In genomic region chr6:120492499-120493373, GRCm38 (mm10) we compare ENCODE assay signal across 8 mouse cellular contexts. TPM values are rescaled to one million over a fixed set of nuclear protein-coding genes. Genes with fewer than 3 reads are reported as not detected.
A peak's percentile ranks its signal among the peaks of the same experiment; 100 is the strongest.
DNase-seq lines count a peak whose midpoint lies in the region; ATAC-seq and TF ChIP-seq lines count a peak whose summit lies in the region.

No protein-coding gene starts in this region.

- TF ChIP-seq RAD21 in CH12.LX (IDR thresholded peaks at IDR 0.05; ENCODE audit: low read depth, low read length): no peak

- H3K27me3 ChIP-seq in heart, embryonic 13.5 days (replicated peaks): peaks cover 63% of the 10 kb centered on the region
- peaks cover 26% of the 10 kb centered on the region for H3K27me3 ChIP-seq in CH12.LX (replicated peaks)
- H3K27me3 ChIP-seq in cerebellum, adult 2 months (ENCODE audit: control insufficient read depth, insufficient read depth, low read length): peaks cover 2% of the 10 kb centered on the region; the same call in 1 of the 2 replicates
- H3K27me3 ChIP-seq in heart, postnatal 0 days (ENCODE audit: control insufficient read depth, insufficient read depth, low read length): peaks cover 48% of the 10 kb centered on the region
- H3K27me3 ChIP-seq in limb, embryonic 13.5 days: peaks cover 52% of the 10 kb centered on the region
- no peaks in the 10 kb centered on the region for H3K27me3 ChIP-seq in midbrain, embryonic 15.5 days (replicated peaks)

- dilution Hi-C loops in CH12.LX (cut with MboI; ENCODE audit: extremely low pct_ligation_motif_present, extremely low pct_unique_long_range_greater_than_20kb, low sequenced_read_pairs): no loop called here

- no peak overlapping the region for H3K27ac ChIP-seq in heart, embryonic 13.5 days (replicated peaks)
- no peak overlapping the region for H3K27ac ChIP-seq in CH12.LX (ENCODE audit: insufficient read depth, low read depth)
- H3K27ac ChIP-seq in cerebellum, adult 2 months (ENCODE audit: insufficient read depth, low read length): no peak overlapping the region
- H3K27ac ChIP-seq in heart, postnatal 0 days (ENCODE audit: low read depth): no peak overlapping the region
- H3K27ac ChIP-seq in limb, embryonic 13.5 days: no peak overlapping the region
- H3K27ac ChIP-seq in midbrain, embryonic 15.5 days: peak overlapping the region; percentile 97

- H3K79me2 ChIP-seq in CH12.LX (replicated peaks; ENCODE audit: control insufficient read depth, extremely low read depth, insufficient read depth, poor library complexity, severe bottlenecking): no peaks in the 10 kb centered on the region

- TF ChIP-seq POLR2A in CH12.LX (IDR thresholded peaks at IDR 0.05; ENCODE audit: low read depth, low read length): no peak
- TF ChIP-seq POLR2A in cerebellum, adult 2 months (IDR thresholded peaks at IDR 0.05; ENCODE audit: borderline replicate concordance, insufficient read depth, low read length): no peak

- intact Hi-C loops in heart, postnatal 25 days (cut with DNase I): no loop called here

- H3K36me3 ChIP-seq in heart, embryonic 13.5 days: no peaks in the 10 kb centered on the region
- no peaks in the 10 kb centered on the region for H3K36me3 ChIP-seq in CH12.LX (replicated peaks in 1 of 2; ENCODE audit: control insufficient read depth in 1 of 2, insufficient read depth in 1 of 2, low read length in 1 of 2)
- H3K36me3 ChIP-seq in heart, postnatal 0 days (replicated peaks; ENCODE audit: control insufficient read depth, insufficient read depth, low read length): no peaks in the 10 kb centered on the region
- no peaks in the 10 kb centered on the region for H3K36me3 ChIP-seq in limb, embryonic 13.5 days
- H3K36me3 ChIP-seq in midbrain, embryonic 15.5 days (replicated peaks): no peaks in the 10 kb centered on the region

- peaks cover 29% of the 10 kb centered on the region for H3K4me1 ChIP-seq in heart, embryonic 13.5 days
- peaks cover 0 to 8% of the 10 kb centered on the region in 2 experiments; a peak in 2 of 4 replicates for H3K4me1 ChIP-seq in CH12.LX (ENCODE audit: control insufficient read depth in 1 of 2, insufficient read depth in 2 of 2)
- 0 out of 2 replicates have a peak, but pooled peaks cover 2% of the 10 kb centered on the region for H3K4me1 ChIP-seq in cerebellum, adult 2 months (ENCODE audit: control insufficient read depth, insufficient read depth, low read length)
- peaks cover 10% of the 10 kb centered on the region; the same call in 1 of the 2 replicates for H3K4me1 ChIP-seq in heart, postnatal 0 days (ENCODE audit: control insufficient read depth, insufficient read depth)
- peaks cover 22% of the 10 kb centered on the region for H3K4me1 ChIP-seq in limb, embryonic 13.5 days
- H3K4me1 ChIP-seq in midbrain, embryonic 15.5 days: peaks cover 49% of the 10 kb centered on the region

- H3K9ac ChIP-seq in heart, embryonic 13.5 days: peak overlapping the region; percentile 79
- no peak overlapping the region for H3K9ac ChIP-seq in CH12.LX (ENCODE audit: insufficient read depth, low read depth)
- H3K9ac ChIP-seq in heart, postnatal 0 days (replicated peaks; ENCODE audit: low read depth, low read length): 0 out of 2 replicates have a peak overlapping the region, but pooled peaks have one; percentile 45
- peak overlapping the region; percentile 65 for H3K9ac ChIP-seq in limb, embryonic 13.5 days
- peak overlapping the region; percentile 91 for H3K9ac ChIP-seq in midbrain, embryonic 15.5 days

- WGBS in heart, embryonic 13.5 days: 1% methylated on average over 95 of the region's 95 CpGs
- WGBS in cerebellum, adult 2 months: 2% methylated on average over 93 of the region's 95 CpGs
- under 1% methylated on average over 94 of the region's 95 CpGs for WGBS in heart, postnatal 0 days
- 2% methylated on average over 79 of the region's 95 CpGs for WGBS in limb, embryonic 13.5 days
- WGBS in midbrain, embryonic 15.5 days: under 1% methylated on average over 87 of the region's 95 CpGs

- no peaks in the 10 kb centered on the region for H3K9me3 ChIP-seq in heart, embryonic 13.5 days
- H3K9me3 ChIP-seq in CH12.LX (replicated peaks; ENCODE audit: low read length): peaks cover 11% of the 10 kb centered on the region
- no peaks in the 10 kb centered on the region for H3K9me3 ChIP-seq in heart, postnatal 0 days (replicated peaks; ENCODE audit: control insufficient read depth, low read length)
- no peaks in the 10 kb centered on the region for H3K9me3 ChIP-seq in limb, embryonic 13.5 days
- no peaks in the 10 kb centered on the region for H3K9me3 ChIP-seq in midbrain, embryonic 15.5 days

- TF ChIP-seq EP300 in CH12.LX (IDR thresholded peaks at IDR 0.05; ENCODE audit: low read length): no peak
- TF ChIP-seq EP300 in heart, postnatal 0 days (IDR thresholded peaks at IDR 0.05; ENCODE audit: low read depth): no peak

- H3K4me2 ChIP-seq in heart, embryonic 13.5 days: peak overlapping the region; percentile 99
- peak overlapping the region; percentile 76 for H3K4me2 ChIP-seq in CH12.LX (ENCODE audit: insufficient read depth, low read depth, poor library complexity, severe bottlenecking)
- peak overlapping the region; percentile 100 for H3K4me2 ChIP-seq in heart, postnatal 0 days (ENCODE audit: low read depth, low read length)
- peak overlapping the region; percentile 98 for H3K4me2 ChIP-seq in limb, embryonic 13.5 days (replicated peaks)
- H3K4me2 ChIP-seq in midbrain, embryonic 15.5 days: peak overlapping the region; percentile 79

- TF ChIP-seq CTCF in CH12.LX (conservative IDR thresholded peaks at IDR 0.05 in 1 of 2, IDR thresholded peaks at IDR 0.05 in 1 of 2; ENCODE audit: low read depth in 2 of 2, low read length in 2 of 2): no peak
- TF ChIP-seq CTCF in cerebellum, adult 2 months (IDR thresholded peaks at IDR 0.05; ENCODE audit: borderline replicate concordance, insufficient read depth, low read depth, low read length): no peak
- TF ChIP-seq CTCF in heart, postnatal 0 days (IDR thresholded peaks at IDR 0.05; ENCODE audit: low read depth): no peak

- ATAC-seq in heart, embryonic 13.5 days (ENCODE audit: extremely low read depth, insufficient number of reproducible peaks, low FRiP score, low TSS enrichment): peak; percentile 29; the same call in 1 of the 2 replicates
- peak; percentile 54 for ATAC-seq in heart, postnatal 0 days (ENCODE audit: insufficient read depth, low read depth)
- ATAC-seq in limb, embryonic 13.5 days (ENCODE audit: low FRiP score, low read depth): peak; percentile 57
- ATAC-seq in midbrain, embryonic 15.5 days (replicated peaks): peak; percentile 28

- in situ Hi-C loops in CH12.LX (cut with MboI; ENCODE audit: low pct_ligation_motif_present, low pct_unique_long_range_greater_than_20kb, low sequenced_read_pairs): no loop called here

- no peak for DNase-seq in heart, postnatal 25 days (ENCODE audit: low spot score)
- no peak for DNase-seq in CH12.LX (ENCODE audit: extremely low read depth)
- DNase-seq in cerebellum, adult 2 months: peak in 1 of 2 experiments; percentile 25
- no peak for DNase-seq in heart, postnatal 0 days (ENCODE audit: low spot score)
- DNase-seq in left cerebral cortex, adult 11 months (ENCODE audit: low spot score): no peak

- H3K4me3 ChIP-seq in heart, embryonic 13.5 days: peak overlapping the region; percentile 74
- H3K4me3 ChIP-seq in CH12.LX (replicated peaks in 1 of 3; ENCODE audit: low read depth in 2 of 3, low read length in 2 of 3, poor library complexity in 1 of 3): peak overlapping the region in 2 of 3 experiments; percentile 13 to 56
- H3K4me3 ChIP-seq in cerebellum, adult 2 months (replicated peaks; ENCODE audit: insufficient read depth, low read depth, low read length): peak overlapping the region; percentile 61
- H3K4me3 ChIP-seq in heart, postnatal 0 days (ENCODE audit: low read depth, low read length): peak overlapping the region; percentile 70
- peak overlapping the region; percentile 73 for H3K4me3 ChIP-seq in limb, embryonic 13.5 days
- peak overlapping the region; percentile 87 for H3K4me3 ChIP-seq in midbrain, embryonic 15.5 days

TF ChIP-seq in CH12.LX, 34 proteins besides CTCF, POLR2A, EP300 and RAD21 (continues in another document):
- TF ChIP-seq BHLHE40 (IDR thresholded peaks at IDR 0.05; ENCODE audit: low read depth, low read length): no peak

RNA-seq across cellular contexts. Expression of gene Tmem121b, which starts 0.9 kb away (rescaled TPM):
- polyA plus RNA-seq in heart, embryonic 13.5 days (2015; fragmentation: Nextera tagmentation; extraction: Ambion mirVana): 0.05 and 0.07 TPM in 2 replicates
- not detected for total RNA-seq in heart, postnatal 25 days (2021)
- not detected in 2 replicates for total RNA-seq in CH12.LX (2012; rRNA removed)
- total RNA-seq in CH12.LX (2014; rRNA removed): not detected in 2 replicates
- polyA plus RNA-seq in CH12.LX (2012; ENCODE audit: insufficient read length, low read depth): not detected in 2 replicates
- 3.7 and 3.8 TPM in 2 replicates for polyA plus RNA-seq in cerebellum, adult 2 months (2012; rRNA removed)
- total RNA-seq in heart, postnatal 0 days (2014; rRNA removed; ENCODE audit: low replicate concordance): not detected in 2 replicates
- polyA plus RNA-seq in heart, postnatal 0 days (2015; fragmentation: Nextera tagmentation; extraction: Ambion mirVana): not detected in 2 replicates
- 0.08 and 0.25 TPM in 2 replicates for polyA plus RNA-seq in limb, embryonic 13.5 days (2015; fragmentation: Nextera tagmentation; extraction: Ambion mirVana)
- 3.6 and 3.8 TPM in 2 replicates for polyA plus RNA-seq in midbrain, embryonic 15.5 days (2015; fragmentation: Nextera tagmentation; extraction: Ambion mirVana)

RNA-seq across cellular contexts. Expression of gene Il17ra, which starts 29.7 kb away (rescaled TPM):
- polyA plus RNA-seq in heart, embryonic 13.5 days (2015; fragmentation: Nextera tagmentation; extraction: Ambion mirVana): 4.6 and 4.7 TPM in 2 replicates
- total RNA-seq in heart, postnatal 25 days (2021): 1 to 10 TPM; 2.4 to 3.0 TPM
- total RNA-seq in CH12.LX (2012; rRNA removed) (13.5 and 13.6 TPM in 2 replicates), CH12.LX (2014; rRNA removed) (13.8 and 14.0 TPM in 2 replicates)
- polyA plus RNA-seq in CH12.LX (2012; ENCODE audit: insufficient read length, low read depth): 21.2 and 23.9 TPM in 2 replicates
- polyA plus RNA-seq in cerebellum, adult 2 months (2012; rRNA removed): 6.2 and 6.9 TPM in 2 replicates
- total RNA-seq in heart, postnatal 0 days (2014; rRNA removed; ENCODE audit: low replicate concordance): 3.5 and 6.5 TPM in 2 replicates
- polyA plus RNA-seq in heart, postnatal 0 days (2015; fragmentation: Nextera tagmentation; extraction: Ambion mirVana): 1.4 and 1.9 TPM in 2 replicates
- 4.6 and 5.4 TPM in 2 replicates for polyA plus RNA-seq in limb, embryonic 13.5 days (2015; fragmentation: Nextera tagmentation; extraction: Ambion mirVana)
- 2.9 and 4.2 TPM in 2 replicates for polyA plus RNA-seq in midbrain, embryonic 15.5 days (2015; fragmentation: Nextera tagmentation; extraction: Ambion mirVana)

RNA-seq across cellular contexts. Expression of gene Hdhd5, which starts 38.4 kb away (rescaled TPM):
- 13.3 and 14.1 TPM in 2 replicates for polyA plus RNA-seq in heart, embryonic 13.5 days (2015; fragmentation: Nextera tagmentation; extraction: Ambion mirVana)
- 10 to 100 TPM; 19.6 to 21.5 TPM for total RNA-seq in heart, postnatal 25 days (2021)
- 20.9 and 21.5 TPM in 2 replicates for total RNA-seq in CH12.LX (2012; rRNA removed)
- 11.4 and 12.5 TPM in 2 replicates for total RNA-seq in CH12.LX (2014; rRNA removed)
- polyA plus RNA-seq in CH12.LX (2012; ENCODE audit: insufficient read length, low read depth): 10.9 and 12.4 TPM in 2 replicates
- 45.4 and 45.7 TPM in 2 replicates for polyA plus RNA-seq in cerebellum, adult 2 months (2012; rRNA removed)
- total RNA-seq in heart, postnatal 0 days (2014; rRNA removed; ENCODE audit: low replicate concordance): 25.7 and 26.6 TPM in 2 replicates
- polyA plus RNA-seq in heart, postnatal 0 days (2015; fragmentation: Nextera tagmentation; extraction: Ambion mirVana): 10.9 and 11.3 TPM in 2 replicates
- polyA plus RNA-seq in limb, embryonic 13.5 days (2015; fragmentation: Nextera tagmentation; extraction: Ambion mirVana): 18.6 and 20.3 TPM in 2 replicates
- polyA plus RNA-seq in midbrain, embryonic 15.5 days (2015; fragmentation: Nextera tagmentation; extraction: Ambion mirVana): 15.5 and 18.0 TPM in 2 replicates

Comparison
In these comparisons a context has a peak if more than half of its experiments do, and no peak if none do; other contexts are left out.
1. H3K4me3 ChIP-seq: peak in every context shown above with its lines; median percentile 87 in midbrain, embryonic 15.5 days; 74 in heart, embryonic 13.5 days; 73 in limb, embryonic 13.5 days; 70 in heart, postnatal 0 days; 61 in cerebellum, adult 2 months; 34 in CH12.LX.